Mouse (Mus musculus) neutrophil, adult 65 days (primary cell): ENCODE measurements around the gene Anapc15. TPM values are rescaled to one million over a fixed set of nuclear protein-coding genes. Genes with fewer than 3 reads are reported as not detected.

ENCODE experiments used
- total RNA-seq: library from RNA; stranded (reverse); gene quantifications from 2 replicates; pipeline ENCODE4 v1.2.4, GENCODE M21; 2023

The Anapc15 gene
- 40.4 and 44.1 TPM in 2 replicates for total RNA-seq

DNA sequence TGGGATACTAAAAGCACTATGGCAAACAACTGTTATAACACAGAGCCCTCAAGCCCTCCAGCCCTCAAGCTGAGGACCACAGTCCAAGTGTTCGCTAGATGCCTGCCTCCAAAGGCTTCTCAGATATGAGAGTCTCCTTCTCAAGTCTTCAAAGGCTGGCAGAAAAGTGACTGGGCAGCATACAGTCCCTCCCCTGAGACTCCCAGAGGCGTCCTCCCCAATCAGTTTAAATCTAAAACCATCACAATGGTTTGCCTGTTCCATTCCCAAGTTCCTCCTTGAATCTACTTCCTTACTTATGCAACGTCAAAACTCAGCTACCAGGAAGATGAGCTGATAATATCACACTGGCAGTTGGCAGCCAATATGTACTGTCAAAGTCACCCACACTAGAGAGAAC is at the start of gene Anapc15:
Gene Anapc15 (plus strand): TSS at position 301 of the 400 bp plus-strand sequence.

DNA sequence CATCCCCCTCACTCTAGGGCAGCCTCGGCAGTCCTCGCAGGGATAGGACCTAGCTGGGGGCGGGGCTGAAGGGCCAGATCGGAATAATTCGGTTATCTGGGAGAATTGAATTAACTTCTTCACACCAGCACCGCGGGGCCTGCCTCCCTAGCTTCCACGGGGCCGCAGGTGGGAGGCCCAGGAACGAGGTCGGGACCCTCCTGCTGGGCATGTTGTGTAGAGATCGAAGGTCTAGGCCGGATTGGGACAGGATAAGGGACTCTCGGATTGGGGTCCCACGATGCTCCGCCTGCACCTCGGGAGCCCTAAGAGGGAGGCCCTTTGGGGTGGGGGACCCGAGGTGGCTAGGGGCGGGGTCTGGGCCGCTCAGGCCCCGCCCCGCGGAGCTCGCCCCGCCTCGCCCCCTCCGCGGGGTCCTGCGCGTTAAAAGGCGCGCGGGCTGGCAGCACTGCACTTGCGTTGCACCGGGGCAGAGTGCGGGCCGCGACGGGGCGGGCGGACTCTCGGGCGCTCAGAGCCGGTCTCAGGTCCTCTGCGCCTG is 45.6 kb upstream of the Anapc15 start, which contains the start of gene Phox2a:
Gene Phox2a (plus strand): TSS at position 453 of the 541 bp plus-strand sequence.

GRCm38 (mm10) chr7:101837606-101838471 is 25.7 kb upstream of the Anapc15 start, which contains the start of gene Inppl1:
TSS of gene Inppl1 (minus strand) at chr7:101838229.

DNA sequence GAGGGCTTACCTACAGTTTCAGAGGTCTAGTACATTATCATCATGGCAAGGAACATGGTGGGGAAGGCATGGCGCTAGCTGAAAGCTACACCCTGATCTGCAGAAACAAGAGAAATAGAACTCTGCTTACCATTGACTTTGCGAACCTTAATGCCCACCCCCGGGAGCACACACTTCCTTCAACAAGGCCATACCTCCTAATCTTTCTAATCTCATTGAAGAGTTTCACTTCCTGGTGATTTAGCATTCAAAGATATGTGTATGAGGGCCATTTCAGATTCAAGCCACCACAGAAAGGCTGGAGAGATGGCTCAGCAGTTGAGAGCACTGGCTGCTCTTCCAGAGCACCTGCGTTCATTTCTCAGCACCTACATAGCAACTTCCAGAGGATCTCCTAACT is 6.4 kb upstream of the Anapc15 start, which contains the start of gene Folr2:
Gene Folr2 (minus strand): TSS at position 101 of the 400 bp plus-strand sequence.

DNA sequence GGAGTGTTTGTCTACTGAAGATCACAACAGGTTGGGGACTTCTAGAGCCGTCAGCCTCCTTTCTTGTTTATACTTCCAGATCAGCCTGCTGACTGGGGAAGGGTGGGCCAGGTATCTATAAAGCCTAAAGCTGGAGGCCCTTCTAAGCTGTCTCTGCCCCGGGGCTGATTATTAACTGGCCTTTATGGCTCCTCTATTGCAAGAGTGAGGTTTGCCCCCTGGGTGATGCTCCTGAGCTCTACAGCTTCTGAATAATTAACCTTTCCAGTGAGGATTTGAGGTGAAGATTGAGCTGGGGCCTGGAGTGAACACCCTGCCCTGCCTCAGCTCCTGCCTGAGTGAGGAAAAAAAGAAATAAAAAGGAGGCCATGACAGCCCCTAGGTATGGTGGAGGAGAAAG is 7.1 kb downstream of the Anapc15 start, which contains the start of gene Folr1:
Gene Folr1 (minus strand): TSS at position 160 of the 400 bp plus-strand sequence.

GRCm38 (mm10) chr7:101905561-101906286 is 42.2 kb downstream of the Anapc15 start, which contains the start of gene Lamtor1:
TSS of gene Lamtor1 (plus strand) at chr7:101905904.

DNA sequence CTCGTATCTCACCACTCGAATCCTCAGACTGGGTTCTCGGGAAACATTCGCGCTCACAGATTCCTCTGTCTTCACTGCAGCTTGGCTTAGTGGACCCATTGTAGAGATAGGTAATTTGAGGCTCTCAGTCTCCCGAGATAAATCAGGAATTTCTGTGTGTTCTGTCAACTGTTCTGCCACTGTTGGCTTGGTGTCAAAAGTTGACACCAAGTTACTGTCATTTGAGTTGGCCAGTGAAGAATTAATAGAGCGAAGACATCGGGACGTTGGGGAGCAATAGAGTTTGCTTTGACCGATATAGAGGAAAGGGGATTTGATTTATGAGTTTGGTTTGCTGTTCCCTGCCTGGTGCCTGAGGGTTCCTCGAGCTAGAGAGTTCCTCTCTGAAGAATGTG is 42.8 kb downstream of the Anapc15 start, which contains the start of gene Tomt:
Gene Tomt (minus strand): TSS at position 73 of the 395 bp plus-strand sequence.

GRCm38 (mm10) chr7:101933751-101934240 is 70.3 kb downstream of the Anapc15 start, which contains the start of the genes Lrrc51 and Numa1:
TSS of gene Lrrc51 (minus strand) at chr7:101933895.
TSS of gene Numa1 (plus strand) at chr7:101934111.

Other genes with a start within 250 kb of the Anapc15 start
- 9.7 and 9.9 TPM in 2 replicates for gene Clpb, start 200.1 kb upstream of the Anapc15 start, total RNA-seq
- gene Phox2a, start 45.4 kb upstream of the Anapc15 start, total RNA-seq, result not detected in 2 replicates
- gene Inppl1, start 25.5 kb upstream of the Anapc15 start, total RNA-seq, result 14.9 and 24.8 TPM in 2 replicates
- gene Folr2, start 6.5 kb upstream of the Anapc15 start, total RNA-seq, result 1.5 TPM in 1 of 2 replicates, not detected in the other
- gene Folr1, start 7.1 kb downstream of the Anapc15 start, total RNA-seq, result not detected in 2 replicates
- 97.8 and 108 TPM in 2 replicates for gene Lamtor1, start 42.2 kb downstream of the Anapc15 start, total RNA-seq
- 0.18 TPM in 1 of 2 replicates, not detected in the other for gene Tomt, start 42.6 kb downstream of the Anapc15 start, total RNA-seq
- 0.51 and 1.1 TPM in 2 replicates for gene Lrrc51, start 70.2 kb downstream of the Anapc15 start, total RNA-seq
- 91.4 and 106 TPM in 2 replicates for gene Numa1, start 70.4 kb downstream of the Anapc15 start, total RNA-seq
- gene Il18bp, start 155.0 kb downstream of the Anapc15 start, total RNA-seq, result 28.7 and 30.3 TPM in 2 replicates
- 12.0 and 16.0 TPM in 2 replicates for gene Rnf121, start 201.8 kb downstream of the Anapc15 start, total RNA-seq
- gene Xndc1, start 201.8 kb downstream of the Anapc15 start, total RNA-seq, result 6.9 and 8.8 TPM in 2 replicates
- gene Xntrpc, start 202.0 kb downstream of the Anapc15 start, total RNA-seq, result 0.54 and 1.1 TPM in 2 replicates
- 0.22 and 0.45 TPM in 2 replicates for gene Trpc2, start 219.4 kb downstream of the Anapc15 start, total RNA-seq
- not detected in 2 replicates for gene Art1, start 238.0 kb downstream of the Anapc15 start, total RNA-seq
- not detected in 2 replicates for gene Art5, start 245.8 kb downstream of the Anapc15 start, total RNA-seq